Mouse (Mus musculus) colon, adult 2 months (tissue): ENCODE measurements around the gene Acot5. TPM values are rescaled to one million over a fixed set of nuclear protein-coding genes. Genes with fewer than 3 reads are reported as not detected.

Experiments
- polyA plus RNA-seq: library from polyadenylated mRNA; depleted of rRNA; stranded (reverse); fragments of >200 nt; gene quantifications from 2 replicates; pipeline ENCODE4 v1.2.3, GENCODE M21; 2012; rRNA removed

The Acot5 gene
- 0.30 and 0.39 TPM in 2 replicates for polyA plus RNA-seq

GRCm38 (mm10) chr12:84068986-84069385, at the start of gene Acot5:
Gene Acot5, plus strand, starts transcription at chr12:84069325.

GRCm38 (mm10) chr12:84038241-84038640, 30.9 kb upstream of the Acot5 start, which contains the start of gene Acot4:
Gene Acot4, plus strand, starts transcription at chr12:84038379.

GRCm38 (mm10) chr12:84038691-84039111, 30.4 kb upstream of the Acot5 start, which contains the start of gene Gm49366:
Gene Gm49366, plus strand, starts transcription at chr12:84038935.

GRCm38 (mm10) chr12:84051937-84052474, 17.1 kb upstream of the Acot5 start, which contains the start of gene Acot3:
Gene Acot3, plus strand, starts transcription at chr12:84052144.

GRCm38 (mm10) chr12:84100604-84101492, 31.7 kb downstream of the Acot5 start, which contains the start of gene Acot6:
Gene Acot6, plus strand, starts transcription at chr12:84100654.

GRCm38 (mm10) chr12:84114153-84114994, 45.2 kb downstream of the Acot5 start, which contains the start of gene Dnal1:
Gene Dnal1, plus strand, starts transcription at chr12:84114366.

Other genes with a start within 250 kb of the Acot5 start
- gene Numb, start 147.4 kb upstream of the Acot5 start, polyA plus RNA-seq: 84.9 and 95.6 TPM in 2 replicates
- gene Riox1, start 118.7 kb upstream of the Acot5 start, polyA plus RNA-seq: 21.1 TPM in 2 replicates
- gene Heatr4, start 84.5 kb upstream of the Acot5 start, polyA plus RNA-seq: not detected in 2 replicates
- 10.8 and 10.9 TPM in 2 replicates for gene Acot2, start 81.5 kb upstream of the Acot5 start, polyA plus RNA-seq
- gene Acot1, start 59.8 kb upstream of the Acot5 start, polyA plus RNA-seq: 4.9 and 6.2 TPM in 2 replicates
- 6.1 and 10.8 TPM in 2 replicates for gene Acot4, start 30.9 kb upstream of the Acot5 start, polyA plus RNA-seq
- not detected in 2 replicates for gene Gm49366, start 30.4 kb upstream of the Acot5 start, polyA plus RNA-seq
- gene Acot3, start 17.2 kb upstream of the Acot5 start, polyA plus RNA-seq: not detected in 2 replicates
- gene Acot6, start 31.3 kb downstream of the Acot5 start, polyA plus RNA-seq: 3.1 and 3.2 TPM in 2 replicates
- 0.97 and 1.4 TPM in 2 replicates for gene Dnal1, start 45.0 kb downstream of the Acot5 start, polyA plus RNA-seq
- 0.17 and 0.23 TPM in 2 replicates for gene Pnma1, start 79.2 kb downstream of the Acot5 start, polyA plus RNA-seq
- 16.2 and 18.4 TPM in 2 replicates for gene Elmsan1, start 149.6 kb downstream of the Acot5 start, polyA plus RNA-seq
- gene Ptgr2, start 215.9 kb downstream of the Acot5 start, polyA plus RNA-seq: 6.3 and 7.1 TPM in 2 replicates
- 12.9 and 14.4 TPM in 2 replicates for gene Zfp410, start 247.5 kb downstream of the Acot5 start, polyA plus RNA-seq